Mouse (Mus musculus) stomach, postnatal 0 days (tissue): ENCODE measurements at regions not wholly inside any gene's neighbourhood (a gene's known extent, or its start where the extent isn't known, plus 50 kb on each side); places are given as distances from the start of the nearest gene placed in this dataset.
"Not testable (repeated sequence)": the region's sequence is repeated elsewhere in the genome, so short reads cannot be mapped to it uniquely, and the experiment has no call there.

Experiments
- CTCF ChIP-seq: IDR thresholded peaks from 2 replicates; pipeline ENCODE4 v1.5.1; 2016; ENCODE audit warnings: antibody characterized with exemption, low read depth, mild to moderate bottlenecking, moderate library complexity
- EP300 ChIP-seq: optimal IDR thresholded peaks from 2 replicates; pipeline ENCODE3; 2016; ENCODE audit warnings: antibody characterized with exemption

DNA sequence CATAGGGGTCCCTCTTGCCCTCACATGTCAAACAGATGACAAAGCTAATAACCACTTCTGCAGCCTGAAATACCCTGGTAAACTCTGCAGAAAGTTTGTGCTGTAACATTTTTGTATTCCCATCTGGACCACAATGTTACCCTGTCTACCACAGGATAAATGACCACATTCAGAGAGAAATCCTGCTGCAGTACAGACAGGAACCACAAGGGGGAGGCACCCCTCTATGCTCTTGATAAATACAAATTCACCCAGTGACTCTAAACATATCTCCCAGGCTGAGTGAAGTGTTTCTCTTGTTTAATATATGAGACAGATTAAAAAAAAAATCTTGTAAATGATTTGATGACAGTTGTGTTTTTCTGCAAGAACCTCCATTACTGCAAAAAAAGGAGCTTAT, 853.6 kb upstream of the Olfr1507 start:
- TF ChIP-seq CTCF, result peak; percentile 46
- TF ChIP-seq EP300, result not testable (repeated sequence)
